Mouse (Mus musculus) forebrain, embryonic 12.5 days (tissue): Measurements from ENCODE around the gene Rhot2. TPM values are rescaled to one million over a fixed set of nuclear protein-coding genes. Genes with fewer than 3 reads are reported as not detected.

Source experiments
- ATAC-seq: fragments of 200-750 bp; cut with Nextera tagmentation; 2 replicates; pipeline ENCODE4 v1.8.0; 2017; ENCODE audit warnings: moderate TSS enrichment; ENCODE audit not compliant: low FRiP score
- H3K27ac ChIP-seq: fragments of 300-500 bp; sonication (generic); 2 replicates; pipeline ENCODE4 v1.5.1; 2016; ENCODE audit warnings: mild to moderate bottlenecking
- H3K27me3 ChIP-seq: fragments of 300-500 bp; sonication (generic); 2 replicates; pipeline ENCODE4 v1.6.1; 2016; ENCODE audit warnings: mild to moderate bottlenecking
- H3K36me3 ChIP-seq: fragments of 300-500 bp; sonication (generic); replicated peaks from 2 replicates; pipeline ENCODE4 v1.6.1; 2016; ENCODE audit warnings: mild to moderate bottlenecking
- H3K4me1 ChIP-seq: fragments of 300-500 bp; sonication (generic); 2 replicates; pipeline ENCODE4 v1.6.1; 2016
- H3K4me2 ChIP-seq: fragments of 300-500 bp; sonication (generic); 2 replicates; pipeline ENCODE4 v1.6.1; 2016; ENCODE audit warnings: mild to moderate bottlenecking, moderate library complexity
- H3K4me3 ChIP-seq: fragments of 300-500 bp; sonication (generic); replicated peaks from 2 replicates; pipeline ENCODE4 v1.5.1; 2016; ENCODE audit warnings: mild to moderate bottlenecking
- H3K9ac ChIP-seq: fragments of 300-500 bp; sonication (generic); 2 replicates; pipeline ENCODE4 v1.6.1; 2016; ENCODE audit warnings: mild to moderate bottlenecking
- H3K9me3 ChIP-seq: fragments of 300-500 bp; sonication (generic); 2 replicates; pipeline ENCODE4 v1.6.1; 2016
- WGBS: fragments of 180-500 bp; shearing (Covaris S2); methylation state at CpG from one replicate; pipeline ENCODE4 v1.1.7; 2016; 5-methylcytosine and 5-hydroxymethylcytosine counted together
- polyA plus RNA-seq: library from polyadenylated mRNA; unstranded; fragments of >200 nt; fragmentation: Nextera tagmentation; extraction: Ambion mirVana; gene quantifications from 2 replicates; pipeline ENCODE4 v1.2.1, GENCODE M21; 2016

Rhot2 gene
- polyA plus RNA-seq, 1 experiment from 2014 or later, result 20.9 TPM

DNA sequence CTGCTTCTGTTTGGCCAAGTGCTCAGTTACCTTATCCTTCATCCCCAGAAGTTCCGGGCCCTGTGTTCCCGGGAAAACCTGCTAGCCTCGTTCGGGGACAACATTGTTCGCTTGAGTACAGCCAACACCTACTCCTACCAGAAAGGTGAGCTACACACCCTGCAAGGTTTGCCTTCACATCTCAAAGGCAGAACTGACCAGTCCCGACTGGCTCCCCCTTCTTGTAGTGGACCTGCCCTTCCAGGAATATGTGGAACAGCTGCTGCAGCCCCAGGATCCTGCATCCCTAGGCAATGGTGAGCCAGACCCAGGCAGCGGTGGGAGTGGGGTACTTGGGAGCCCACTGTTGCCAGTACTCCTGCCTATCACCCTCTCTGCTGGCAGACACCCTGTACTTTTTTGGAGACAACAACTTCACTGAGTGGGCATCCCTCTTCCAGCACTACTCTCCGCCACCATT lies 15.1 kb downstream of the Rhot2 start:
- Histone ChIP-seq H3K9ac (peak overlapping the region; percentile 85), H3K4me1 (peaks cover 80% of the 10 kb centered on the region), H3K36me3 (peaks cover 48% of the 10 kb centered on the region), H3K9me3 (no peaks in the 10 kb centered on the region), H3K27me3 (no peaks in the 10 kb centered on the region), H3K4me3 (peak overlapping the region; percentile 63), H3K27ac (peak overlapping the region; percentile 93), H3K4me2 (peak overlapping the region; percentile 79)
- ATAC-seq, result no peak
- 45% methylated on average over 8 of the region's 8 CpGs for whole genome bisulfite sequencing

GRCm38 (mm10) chr17:25828712-25829557 lies 15.7 kb downstream of the Rhot2 start, which contains the start of gene Jmjd8:
Gene Jmjd8 (plus strand): TSS chr17:25828867.
- Histone ChIP-seq H3K27ac (peak within 1 kb of the TSS; percentile 93), H3K4me1 (peaks cover 80% of the 10 kb centered on the region), H3K4me2 (peak within 1 kb of the TSS; percentile 79), H3K9ac (peak within 1 kb of the TSS; percentile 85), H3K4me3 (peak within 1 kb of the TSS; percentile 63), H3K27me3 (no peaks in the 10 kb centered on the region), H3K9me3 (no peaks in the 10 kb centered on the region), H3K36me3 (peaks cover 47% of the 10 kb centered on the region)
- ATAC-seq, result peak; percentile 48
- 2% methylated on average over 32 of the region's 32 CpGs for WGBS

DNA sequence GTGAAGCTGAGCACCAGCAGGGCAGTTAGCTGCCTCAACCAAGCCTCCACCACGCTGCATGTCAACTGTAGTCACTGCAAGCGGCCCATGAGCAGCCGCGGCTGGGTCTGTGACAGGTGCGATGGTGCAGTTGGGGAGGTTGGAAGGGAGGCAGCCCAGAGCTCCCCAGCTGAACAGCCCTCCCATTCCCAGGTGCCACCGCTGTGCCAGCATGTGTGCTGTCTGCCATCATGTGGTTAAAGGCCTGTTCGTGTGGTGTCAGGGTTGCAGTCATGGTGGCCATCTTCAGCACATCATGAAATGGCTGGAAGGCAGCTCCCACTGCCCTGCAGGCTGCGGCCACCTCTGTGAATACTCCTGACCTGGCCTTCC lies 16.4 kb downstream of the Rhot2 start:
- peak overlapping the region; percentile 63 for H3K4me3 ChIP-seq
- peak overlapping the region; percentile 85; the same call in 1 of the 2 replicates for H3K9ac ChIP-seq
- no peaks in the 10 kb centered on the region for H3K27me3 ChIP-seq
- H3K27ac ChIP-seq, result peak overlapping the region; percentile 93
- peaks cover 77% of the 10 kb centered on the region for H3K4me1 ChIP-seq
- ATAC-seq, result no peak
- H3K36me3 ChIP-seq, result peaks cover 47% of the 10 kb centered on the region
- H3K4me2 ChIP-seq, result peak overlapping the region; percentile 79
- WGBS, result 83% methylated on average over 8 of the region's 8 CpGs
- no peaks in the 10 kb centered on the region for H3K9me3 ChIP-seq

DNA sequence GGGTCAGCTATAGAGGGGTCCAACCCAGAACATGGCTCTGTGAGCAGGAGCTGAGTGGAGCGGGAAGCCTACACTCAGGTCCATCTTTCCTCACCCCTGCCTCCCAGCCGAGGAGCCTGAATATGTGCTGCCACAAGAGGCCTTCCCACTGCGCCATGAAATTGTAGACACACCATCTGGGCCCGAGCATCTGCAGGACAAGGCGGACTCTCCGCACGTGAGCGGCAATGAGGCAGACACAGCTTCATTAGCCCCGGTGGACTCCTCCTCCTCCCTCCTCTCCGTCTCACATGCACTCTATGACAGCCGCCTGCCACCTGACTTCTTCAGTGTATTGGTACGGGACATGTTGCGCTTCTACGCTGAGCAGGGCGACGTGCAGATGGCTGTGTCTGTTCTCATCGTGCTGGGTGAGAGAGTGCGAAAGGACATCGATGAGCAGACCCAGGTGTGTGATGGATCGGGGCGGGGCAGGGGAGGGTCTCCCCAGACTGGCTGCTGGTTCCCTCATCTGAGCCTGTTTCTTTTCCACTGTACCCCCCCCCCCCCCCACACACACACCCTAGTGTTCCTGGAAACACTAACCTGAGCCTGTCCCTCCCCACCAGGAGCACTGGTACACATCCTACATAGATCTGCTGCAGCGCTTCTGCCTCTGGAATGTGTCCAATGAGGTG lies 17.0 kb downstream of the Rhot2 start:
- H3K27ac ChIP-seq, result no peak overlapping the region
- no peak for ATAC-seq
- H3K9ac ChIP-seq, result 0 out of 2 replicates have a peak overlapping the region, but pooled peaks have one; percentile 85
- H3K36me3 ChIP-seq, result peaks cover 47% of the 10 kb centered on the region
- no peak overlapping the region; the same call in 1 of the 2 replicates for H3K4me3 ChIP-seq
- no peaks in the 10 kb centered on the region for H3K27me3 ChIP-seq
- peaks cover 80% of the 10 kb centered on the region for H3K4me1 ChIP-seq
- H3K9me3 ChIP-seq, result no peaks in the 10 kb centered on the region
- H3K4me2 ChIP-seq, result peak overlapping the region; percentile 79; the same call in 1 of the 2 replicates
- 92% methylated on average over 22 of the region's 22 CpGs for WGBS

DNA sequence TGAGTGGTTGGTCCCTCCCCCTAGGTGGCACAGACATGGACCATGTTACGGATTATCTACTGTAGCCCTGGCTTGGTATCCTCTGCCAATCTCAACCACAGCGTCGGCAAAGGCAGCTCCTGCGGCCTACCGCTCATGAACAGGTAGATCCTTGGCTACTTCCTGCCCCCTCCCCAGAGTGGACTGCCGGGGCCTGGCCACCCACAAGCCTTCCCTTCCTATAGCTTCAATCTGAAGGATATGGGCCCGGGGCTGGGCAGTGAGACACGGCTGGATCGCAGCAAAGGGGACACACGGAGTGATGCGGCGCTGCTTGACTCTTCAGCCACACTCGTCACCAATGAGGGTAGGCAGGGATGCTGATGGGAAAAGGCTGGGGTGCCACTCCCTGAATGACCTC lies 17.6 kb downstream of the Rhot2 start:
- no peaks in the 10 kb centered on the region for H3K9me3 ChIP-seq
- H3K27me3 ChIP-seq, result 0 out of 2 replicates have a peak, but pooled peaks cover 3% of the 10 kb centered on the region
- H3K4me1 ChIP-seq, result peaks cover 78% of the 10 kb centered on the region
- WGBS, result 94% methylated on average over 13 of the region's 13 CpGs
- H3K36me3 ChIP-seq, result peaks cover 47% of the 10 kb centered on the region
- no peak for ATAC-seq
- no peak overlapping the region for H3K4me3 ChIP-seq
- no peak overlapping the region for H3K9ac ChIP-seq
- no peak overlapping the region for H3K27ac ChIP-seq
- H3K4me2 ChIP-seq, result no peak overlapping the region

- Histone ChIP-seq H3K9me3 (no peaks in the 10 kb centered on the region), H3K27ac (no peak overlapping the region), H3K4me3 (no peak overlapping the region), H3K27me3 (0 out of 2 replicates have a peak, but pooled peaks cover 3% of the 10 kb centered on the region), H3K36me3 (peaks cover 38% of the 10 kb centered on the region), H3K9ac (no peak overlapping the region), H3K4me1 (peaks cover 68% of the 10 kb centered on the region), H3K4me2 (0 out of 2 replicates have a peak overlapping the region, but pooled peaks have one; percentile 13)
- no peak for ATAC-seq
- WGBS, result 95% methylated on average over 27 of the region's 27 CpGs
Observed at GRCm38 (mm10) chr17:25825984-25826570, 18.6 kb downstream of the Rhot2 start.

GRCm38 (mm10) chr17:25825311-25825710 lies 19.3 kb downstream of the Rhot2 start:
- ATAC-seq, result no peak
- no peak overlapping the region for H3K27ac ChIP-seq
- WGBS, result 93% methylated on average over 6 of the region's 6 CpGs
- 0 out of 2 replicates have a peak overlapping the region, but pooled peaks have one; percentile 4 for H3K4me3 ChIP-seq
- no peaks in the 10 kb centered on the region for H3K9me3 ChIP-seq
- H3K4me2 ChIP-seq, result peak overlapping the region; percentile 95; the same call in 1 of the 2 replicates
- peaks cover 61% of the 10 kb centered on the region for H3K4me1 ChIP-seq
- H3K27me3 ChIP-seq, result peaks cover 8% of the 10 kb centered on the region
- no peak overlapping the region for H3K9ac ChIP-seq
- peaks cover 31% of the 10 kb centered on the region for H3K36me3 ChIP-seq

- Histone ChIP-seq H3K27ac (no peak overlapping the region), H3K9ac (peak overlapping the region; percentile 76), H3K4me3 (peak overlapping the region; percentile 61), H3K36me3 (peaks cover 26% of the 10 kb centered on the region), H3K27me3 (peaks cover 16% of the 10 kb centered on the region), H3K4me1 (peaks cover 55% of the 10 kb centered on the region), H3K9me3 (no peaks in the 10 kb centered on the region), H3K4me2 (peak overlapping the region; percentile 95)
- WGBS, result 78% methylated on average over 17 of the region's 17 CpGs
- ATAC-seq, result no peak
Observed at GRCm38 (mm10) chr17:25824362-25825142, 20.1 kb downstream of the Rhot2 start.

GRCm38 (mm10) chr17:25823452-25823851 lies 21.2 kb downstream of the Rhot2 start, which contains the start of gene Wdr24:
Gene Wdr24 (plus strand): TSS chr17:25823627.
- peak within 1 kb of the TSS; percentile 76 for H3K9ac ChIP-seq
- under 1% methylated on average over 18 of the region's 18 CpGs for WGBS
- peak within 1 kb of the TSS; percentile 95 for H3K4me2 ChIP-seq
- no peaks in the 10 kb centered on the region for H3K9me3 ChIP-seq
- H3K27ac ChIP-seq, result peak within 1 kb of the TSS; percentile 73; the same call in 1 of the 2 replicates
- peaks cover 27% of the 10 kb centered on the region for H3K27me3 ChIP-seq
- peaks cover 55% of the 10 kb centered on the region for H3K4me1 ChIP-seq
- peaks cover 28% of the 10 kb centered on the region for H3K36me3 ChIP-seq
- H3K4me3 ChIP-seq, result peak within 1 kb of the TSS; percentile 61
- ATAC-seq, result peak; percentile 71; the same call in 1 of the 2 replicates

- no peak overlapping the region for H3K27ac ChIP-seq
- WGBS, result 8% methylated on average over 46 of the region's 46 CpGs
- peaks cover 42% of the 10 kb centered on the region for H3K27me3 ChIP-seq
- H3K9ac ChIP-seq, result no peak overlapping the region
- H3K4me1 ChIP-seq, result peaks cover 18% of the 10 kb centered on the region
- peaks cover 26% of the 10 kb centered on the region for H3K36me3 ChIP-seq
- peak overlapping the region; percentile 21 for H3K4me3 ChIP-seq
- ATAC-seq, result no peak
- no peaks in the 10 kb centered on the region for H3K9me3 ChIP-seq
- H3K4me2 ChIP-seq, result peak overlapping the region; percentile 38
Observed at GRCm38 (mm10) chr17:25818851-25819780, 25.5 kb downstream of the Rhot2 start.
